Comparison of ENCODE assay signal across 9 mouse cellular contexts in genomic region chr5:115908699-115909098, GRCm38 (mm10).
DNase-seq lines count a peak whose midpoint lies in the region; ATAC-seq and TF ChIP-seq lines count a peak whose summit lies in the region.
"Had no signal": no experiment of that assay in that cellular context is flagged by ENCODE, and none has a peak within 500 bp of the region (broad histone marks: within the 10 kb centered on the region; RNA-seq: fewer than 3 reads in every experiment).

No protein-coding gene starts in this region.

- no peak overlapping the region for H3K27ac ChIP-seq in intestine, postnatal 0 days (ENCODE audit: low read depth, low read length)
- no peak overlapping the region for H3K27ac ChIP-seq in intestine, embryonic 15.5 days
- H3K27ac ChIP-seq in cortical plate, adult 2 months (ENCODE audit: insufficient read depth, low read length), result peak overlapping the region; percentile 80
- 0 out of 2 replicates have a peak overlapping the region, but pooled peaks have one; percentile 45 for H3K27ac ChIP-seq in forebrain, postnatal 0 days (ENCODE audit: low read depth, low read length)
- peak overlapping the region; percentile 66 for H3K27ac ChIP-seq in midbrain, embryonic 13.5 days
- H3K27ac ChIP-seq: limb, embryonic 15.5 days had no signal

- no peak for ATAC-seq in intestine, postnatal 0 days
- no peak for ATAC-seq in intestine, embryonic 15.5 days
- ATAC-seq in forebrain, postnatal 0 days, result peak; percentile 14
- peak; percentile 29; the same call in 1 of the 2 replicates for ATAC-seq in midbrain, embryonic 13.5 days

- no peak for TF ChIP-seq POLR2A in cortical plate, adult 2 months (IDR thresholded peaks at IDR 0.05; ENCODE audit: extremely low read depth, insufficient read depth, low read length)

- no peak overlapping the region for H3K9ac ChIP-seq in intestine, postnatal 0 days (ENCODE audit: low read depth, low read length)
- H3K9ac ChIP-seq in intestine, embryonic 15.5 days, result no peak overlapping the region
- H3K9ac ChIP-seq in forebrain, postnatal 0 days, result peak overlapping the region; percentile 46
- peak overlapping the region; percentile 59 for H3K9ac ChIP-seq in midbrain, embryonic 13.5 days (replicated peaks)
- H3K9ac ChIP-seq: limb, embryonic 15.5 days had no signal

- no peaks in the 10 kb centered on the region for H3K27me3 ChIP-seq in intestine, postnatal 0 days (replicated peaks; ENCODE audit: control insufficient read depth, insufficient read depth, low read length)
- H3K27me3 ChIP-seq in intestine, embryonic 15.5 days (replicated peaks), result no peaks in the 10 kb centered on the region
- H3K27me3 ChIP-seq in forebrain, postnatal 0 days (ENCODE audit: insufficient read depth, low read length), result no peaks in the 10 kb centered on the region
- no peaks in the 10 kb centered on the region for H3K27me3 ChIP-seq in midbrain, embryonic 13.5 days

- peak overlapping the region; percentile 17; the same call in 1 of the 2 replicates for H3K4me2 ChIP-seq in intestine, postnatal 0 days (replicated peaks; ENCODE audit: low read depth)
- H3K4me2 ChIP-seq in intestine, embryonic 15.5 days (replicated peaks), result no peak overlapping the region
- peak overlapping the region; percentile 74 for H3K4me2 ChIP-seq in forebrain, postnatal 0 days (ENCODE audit: low read depth)
- H3K4me2 ChIP-seq in midbrain, embryonic 13.5 days (replicated peaks), result peak overlapping the region; percentile 79

- H3K4me3 ChIP-seq in intestine, postnatal 0 days (ENCODE audit: low read depth, low read length), result no peak overlapping the region
- H3K4me3 ChIP-seq in intestine, embryonic 15.5 days (replicated peaks), result no peak overlapping the region
- H3K4me3 ChIP-seq in cortical plate, adult 2 months (ENCODE audit: insufficient read depth, low read length), result peak overlapping the region; percentile 98
- H3K4me3 ChIP-seq in forebrain, postnatal 0 days (ENCODE audit: low read depth, low read length), result peak overlapping the region; percentile 44
- H3K4me3 ChIP-seq in midbrain, embryonic 13.5 days (replicated peaks), result peak overlapping the region; percentile 49

- WGBS in intestine, postnatal 0 days, result 74% methylated on average over 12 of the region's 12 CpGs
- 62% methylated on average over 12 of the region's 12 CpGs for WGBS in intestine, embryonic 15.5 days
- WGBS in forebrain, postnatal 0 days, result 48% methylated on average over 12 of the region's 12 CpGs
- WGBS in midbrain, embryonic 13.5 days, result 49% methylated on average over 12 of the region's 12 CpGs

- no peak for TF ChIP-seq CTCF in intestine, postnatal 0 days (IDR thresholded peaks at IDR 0.05; ENCODE audit: low read depth)
- no peak for TF ChIP-seq CTCF in cortical plate, adult 2 months (IDR thresholded peaks at IDR 0.05; ENCODE audit: extremely low read depth, insufficient read depth, low read length)
- TF ChIP-seq CTCF in forebrain, postnatal 0 days (IDR thresholded peaks at IDR 0.05; ENCODE audit: low read depth), result no peak

- H3K4me1 ChIP-seq in intestine, postnatal 0 days (replicated peaks; ENCODE audit: control insufficient read depth, insufficient read depth, low read length), result no peaks in the 10 kb centered on the region
- H3K4me1 ChIP-seq in intestine, embryonic 15.5 days (replicated peaks), result peaks cover 12% of the 10 kb centered on the region
- peaks cover 1% of the 10 kb centered on the region; the same call in 1 of the 2 replicates for H3K4me1 ChIP-seq in cortical plate, adult 2 months (ENCODE audit: control insufficient read depth, insufficient read depth, low read length)
- H3K4me1 ChIP-seq in forebrain, postnatal 0 days (ENCODE audit: insufficient read depth), result no peaks in the 10 kb centered on the region; the same call in 1 of the 2 replicates
- peaks cover 31% of the 10 kb centered on the region for H3K4me1 ChIP-seq in midbrain, embryonic 13.5 days (replicated peaks)

- H3K36me3 ChIP-seq in intestine, postnatal 0 days (ENCODE audit: control insufficient read depth, insufficient read depth), result no peaks in the 10 kb centered on the region; the same call in 1 of the 2 replicates
- no peaks in the 10 kb centered on the region for H3K36me3 ChIP-seq in intestine, embryonic 15.5 days
- H3K36me3 ChIP-seq in forebrain, postnatal 0 days (ENCODE audit: insufficient read depth), result no peaks in the 10 kb centered on the region
- no peaks in the 10 kb centered on the region for H3K36me3 ChIP-seq in midbrain, embryonic 13.5 days
- H3K36me3 ChIP-seq: limb, embryonic 15.5 days had no signal

- no peak for DNase-seq in forebrain, postnatal 0 days
- no peak for DNase-seq in lung, postnatal 25 days (ENCODE audit: low spot score)
- no peak for DNase-seq in urinary bladder, postnatal 36 days (ENCODE audit: low spot score in 2 of 2)
- DNase-seq: thymus, postnatal 25 days had no signal

- H3K9me3 ChIP-seq in intestine, postnatal 0 days (ENCODE audit: control insufficient read depth), result no peaks in the 10 kb centered on the region
- H3K9me3 ChIP-seq in intestine, embryonic 15.5 days, result no peaks in the 10 kb centered on the region
- no peaks in the 10 kb centered on the region for H3K9me3 ChIP-seq in forebrain, postnatal 0 days (ENCODE audit: low read length)
- H3K9me3 ChIP-seq in midbrain, embryonic 13.5 days, result no peaks in the 10 kb centered on the region
- H3K9me3 ChIP-seq: limb, embryonic 15.5 days had no signal

Comparison
In these comparisons a context has a peak if more than half of its experiments do, and no peak if none do; other contexts are left out.
1. ATAC-seq: peak in forebrain, postnatal 0 days (single experiment) and midbrain, embryonic 13.5 days (single experiment); none in intestine, postnatal 0 days (single experiment) and intestine, embryonic 15.5 days (single experiment).
2. H3K27ac ChIP-seq: peak in cortical plate, adult 2 months (single experiment), forebrain, postnatal 0 days (single experiment) and midbrain, embryonic 13.5 days (single experiment); none in intestine, postnatal 0 days (single experiment) and intestine, embryonic 15.5 days (single experiment).
3. H3K4me3 ChIP-seq: peak in cortical plate, adult 2 months (single experiment), forebrain, postnatal 0 days (single experiment) and midbrain, embryonic 13.5 days (single experiment); none in intestine, postnatal 0 days (single experiment) and intestine, embryonic 15.5 days (single experiment).
4. H3K9ac ChIP-seq: peak in forebrain, postnatal 0 days (single experiment) and midbrain, embryonic 13.5 days (single experiment); none in intestine, postnatal 0 days (single experiment) and intestine, embryonic 15.5 days (single experiment).